Mouse (Mus musculus) C2C12 (cell line): Measurements from ENCODE around the gene 5730480H06Rik.

Experiments
- CTCF ChIP-seq: IDR thresholded peaks from one replicate; pipeline ENCODE4 v1.5.1; 2011; ENCODE audit not compliant: control insufficient read depth, insufficient read depth, insufficient read length
- FOSL1 ChIP-seq: IDR thresholded peaks from one replicate; pipeline ENCODE4 v1.8.0; 2011; ENCODE audit warnings: mild to moderate bottlenecking, low read length; ENCODE audit not compliant: poor library complexity, insufficient read depth, severe bottlenecking
- MAX ChIP-seq: IDR thresholded peaks from one replicate; pipeline ENCODE4 v1.6.1; 2011; ENCODE audit warnings: mild to moderate bottlenecking, control low read depth
- MYOG ChIP-seq: IDR thresholded peaks from one replicate; pipeline ENCODE4 v1.6.1; 2011; ENCODE audit not compliant: control insufficient read depth, insufficient read length; ENCODE audit errors: extremely low read depth
- USF1 ChIP-seq: IDR thresholded peaks from one replicate; pipeline ENCODE4 v1.6.1; 2011; ENCODE audit warnings: low read depth, mild to moderate bottlenecking, control low read depth, moderate library complexity

DNA sequence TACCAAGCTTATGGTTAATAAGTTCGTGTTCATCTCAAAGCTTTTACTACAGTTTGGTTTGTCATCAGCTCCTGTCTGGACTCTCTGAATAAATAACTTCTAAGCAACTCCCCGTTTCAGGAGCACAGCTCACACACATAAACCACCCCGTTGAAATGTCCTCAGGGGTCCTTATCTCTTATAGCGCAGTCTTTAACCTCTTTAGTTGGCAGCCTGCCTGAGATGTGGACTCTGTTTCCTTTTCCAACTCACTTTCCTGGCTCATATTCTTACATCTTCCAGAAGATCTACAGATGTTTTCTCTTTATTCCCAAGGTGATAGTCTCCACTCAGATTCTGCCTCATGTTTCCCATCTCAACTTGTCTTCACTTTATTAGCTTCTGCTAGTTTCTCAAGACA, 80.5 kb downstream of the 5730480H06Rik start:
- TF ChIP-seq CTCF (no peak), MAX (no peak), USF1 (no peak), MYOG (no peak), FOSL1 (no peak)
